Mouse (Mus musculus) gastrocnemius, postnatal 36 days (tissue): Measurements from ENCODE around the gene 9030624G23Rik. TPM values are rescaled to one million over a fixed set of nuclear protein-coding genes. Genes with fewer than 3 reads are reported as not detected.
"Not testable (repeated sequence)": the region's sequence is repeated elsewhere in the genome, so short reads cannot be mapped to it uniquely, and the experiment has no call there.

ENCODE experiments used
- DNase-seq, 2 experiments: peaks; one replicate each; pipeline ENCODE4 v3.0.0; 2022
- intact Hi-C: fragments of 180-260 bp; cut with DNase I; formaldehyde crosslinking; loops from one replicate; pipeline ENCODE4 v1.15.1; 2025
- long read RNA-seq, 2 experiments: library from polyadenylated mRNA; stranded (forward); transcript quantifications; one replicate each; pipeline ENCODE4 v2.0.0; 2021
- total RNA-seq, 2 experiments: library from RNA; stranded (reverse); gene quantifications; 2 replicates each; pipeline ENCODE4 v1.2.3; 2021

9030624G23Rik gene
- total RNA-seq, result under 1 TPM; 0.23 to 0.32 TPM
- long read RNA-seq, experiment 1, partial matches to known transcripts, result 0 of 1 reads
- long read RNA-seq, experiment 1, other reads (novel, unspliced or antisense), result 1 of 1 reads
- long read RNA-seq, experiment 2, result 0 reads

DNA sequence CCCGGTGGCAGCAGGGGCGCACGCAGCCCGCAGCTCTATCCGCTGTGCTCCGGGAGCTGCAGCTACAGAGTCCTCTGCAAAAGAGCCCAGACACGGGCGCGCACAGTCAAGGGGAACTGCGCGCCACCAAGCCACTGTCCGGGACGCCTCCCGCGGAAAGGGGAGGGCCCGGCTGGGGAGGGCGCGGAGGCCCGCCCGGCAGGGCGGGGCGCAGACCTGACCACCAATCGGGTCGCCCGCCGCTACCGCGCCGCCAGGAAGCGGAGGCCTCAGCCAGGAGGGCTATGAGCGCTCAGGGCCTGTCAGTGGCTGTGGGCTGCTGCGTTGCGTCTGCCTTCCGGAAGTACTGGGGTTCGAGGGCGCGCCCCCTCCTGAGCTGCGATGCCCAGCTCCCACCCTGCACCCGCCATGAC, at the start of gene 9030624G23Rik:
TSS of gene 9030624G23Rik (minus strand) at position 139 of the 413 bp plus-strand sequence.
- intact Hi-C loops, result not testable (repeated sequence)

DNA sequence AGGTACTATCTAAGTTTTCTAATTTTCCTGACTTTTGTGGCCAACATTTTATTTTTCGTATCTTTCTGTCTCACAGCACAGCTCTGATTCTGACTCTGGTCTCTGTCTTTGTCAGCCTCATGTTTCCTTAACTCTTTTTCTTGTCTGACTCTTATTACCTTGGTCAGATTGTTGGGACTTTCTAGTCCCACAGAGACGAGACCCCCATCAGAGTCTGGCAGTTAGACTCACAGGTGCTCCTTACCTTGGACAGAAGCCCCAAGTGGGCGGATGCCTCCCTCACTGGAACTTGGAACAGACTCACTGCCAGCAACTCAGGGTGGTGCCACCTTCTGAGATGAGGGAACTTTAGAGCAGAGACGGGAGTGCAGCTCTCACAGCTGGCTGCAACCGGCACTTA, 13.9 kb downstream of the 9030624G23Rik start:
- DNase-seq, intact Hi-C loops: not testable (repeated sequence)

More for the DNA sequence above, at the start of gene 9030624G23Rik:
- peak; percentile 15 to 24 for DNase-seq
